Mouse (Mus musculus) B cell, adult 62 days (primary cell): ENCODE data around the gene Tmcc1. TPM values are rescaled to one million over a fixed set of nuclear protein-coding genes. Genes with fewer than 3 reads are reported as not detected.

ENCODE experiments used
- total RNA-seq: library from RNA; stranded (reverse); gene quantifications from 4 replicates; pipeline ENCODE4 v1.2.4, GENCODE M21; 2023

Tmcc1 gene
- total RNA-seq, result 33.8 to 46.0 TPM (median 41.0 TPM) in 4 replicates

GRCm38 (mm10) chr6:116193394-116194393 is at the start of gene Tmcc1:
TSS of gene Tmcc1 (minus strand) at chr6:116193486.

GRCm38 (mm10) chr6:116207729-116208534 is 14.6 kb upstream of the Tmcc1 start, which contains the start of gene Washc2:
TSS of gene Washc2 (plus strand) at chr6:116208038.

GRCm38 (mm10) chr6:115994877-115995520 is 198.3 kb downstream of the Tmcc1 start, which contains the start of gene Plxnd1:
TSS of gene Plxnd1 (minus strand) at chr6:115995005.

Other genes with a start within 250 kb of the Tmcc1 start
- not detected in 4 replicates for gene H1foo, start 248.5 kb downstream of the Tmcc1 start, total RNA-seq
- 34.0 to 45.2 TPM (median 39.3 TPM) in 4 replicates for gene Plxnd1, start 198.5 kb downstream of the Tmcc1 start, total RNA-seq
- gene Washc2, start 14.6 kb upstream of the Tmcc1 start, total RNA-seq, result 129 to 156 TPM (median 138 TPM) in 4 replicates
- 3.5 to 6.4 TPM (median 4.2 TPM) in 4 replicates for gene Zfand4, start 70.7 kb upstream of the Tmcc1 start, total RNA-seq
- 0.66 to 2.1 TPM (median 0.74 TPM) in 4 replicates for gene March8, start 144.5 kb upstream of the Tmcc1 start, total RNA-seq